Mouse (Mus musculus): ENCODE results near the gene Spata5. TPM values are rescaled to one million over a fixed set of nuclear protein-coding genes. Genes with fewer than 3 reads are reported as not detected.
"Not testable (repeated sequence)": the region's sequence is repeated elsewhere in the genome, so short reads cannot be mapped to it uniquely, and the experiment has no call there.

Spata5 gene
- total RNA-seq, 2 experiments from 2014 or later: 19.6 to 26.2 TPM

- no peak for DNase-seq
These were observed 151.9 kb downstream of the Spata5 start for GRCm38 (mm10) chr3:37571633-37572032.

GRCm38 (mm10) chr3:37572066-37572465, 152.4 kb downstream of the Spata5 start:
- DNase-seq: no peak

GRCm38 (mm10) chr3:37576840-37577239, 157.1 kb downstream of the Spata5 start:
- DNase-seq: no peak

- DNase-seq: no peak
These were observed 158.0 kb downstream of the Spata5 start for GRCm38 (mm10) chr3:37577706-37578105.

- DNase-seq: no peak
These were observed 164.9 kb downstream of the Spata5 start for GRCm38 (mm10) chr3:37584576-37584975.

- DNase-seq: no peak
These were observed 166.5 kb downstream of the Spata5 start for GRCm38 (mm10) chr3:37585967-37586730.

- DNase-seq: no peak
These were observed 167.3 kb downstream of the Spata5 start for GRCm38 (mm10) chr3:37586731-37587578.

- no peak for DNase-seq
These were observed 176.0 kb downstream of the Spata5 start for GRCm38 (mm10) chr3:37595721-37596120.

GRCm38 (mm10) chr3:37596519-37596918, 176.8 kb downstream of the Spata5 start:
- DNase-seq: no peak

GRCm38 (mm10) chr3:37597200-37597599, 177.5 kb downstream of the Spata5 start:
- DNase-seq: no peak

GRCm38 (mm10) chr3:37599641-37600040, 179.9 kb downstream of the Spata5 start:
- DNase-seq: not testable (repeated sequence)

- DNase-seq: no peak
These were observed 182.7 kb downstream of the Spata5 start for GRCm38 (mm10) chr3:37602356-37602755.

- no peak for DNase-seq
These were observed 183.2 kb downstream of the Spata5 start for GRCm38 (mm10) chr3:37602890-37603289.

GRCm38 (mm10) chr3:37603541-37603940, 183.8 kb downstream of the Spata5 start:
- no peak for DNase-seq

GRCm38 (mm10) chr3:37604976-37605875, 185.5 kb downstream of the Spata5 start:
- DNase-seq: no peak

- DNase-seq: no peak
These were observed 186.2 kb downstream of the Spata5 start for GRCm38 (mm10) chr3:37605876-37606238.

GRCm38 (mm10) chr3:37608926-37609325, 189.2 kb downstream of the Spata5 start:
- no peak for DNase-seq

- no peak for DNase-seq
These were observed 191.0 kb downstream of the Spata5 start for GRCm38 (mm10) chr3:37610670-37611069.

GRCm38 (mm10) chr3:37613722-37614121, 194.0 kb downstream of the Spata5 start:
- DNase-seq: no peak

GRCm38 (mm10) chr3:37614878-37615650, 195.4 kb downstream of the Spata5 start:
- DNase-seq: no peak

All from layer of hippocampus, postnatal 36 days (tissue).